Mouse (Mus musculus) frontal cortex, postnatal 10 days (tissue): ENCODE data around the gene Slc25a51.

Experiments used
- DNase-seq, 2 experiments: peaks; one replicate each; pipeline ENCODE4 v3.0.0; 2022; ENCODE audit warnings: low spot score in 2 of 2, mixed read lengths in 1 of 2

The Slc25a51 gene

GRCm38 (mm10) chr4:45408427-45409132 is at the start of gene Slc25a51:
TSS of gene Slc25a51 (minus strand) at chr4:45408766.
- peak; percentile 78 to 85 for DNase-seq

- DNase-seq: no peak
These were observed 49.0 kb upstream of the Slc25a51 start for GRCm38 (mm10) chr4:45457543-45457942.

- no peak for DNase-seq
These were observed 46.4 kb upstream of the Slc25a51 start for GRCm38 (mm10) chr4:45455001-45455400.

GRCm38 (mm10) chr4:45453271-45453851 is 44.8 kb upstream of the Slc25a51 start:
- DNase-seq: no peak

- no peak for DNase-seq
These were observed 44.1 kb upstream of the Slc25a51 start for GRCm38 (mm10) chr4:45452569-45453111.

- DNase-seq: no peak
These were observed 40.4 kb upstream of the Slc25a51 start for GRCm38 (mm10) chr4:45449012-45449411.

- no peak for DNase-seq
These were observed 39.9 kb upstream of the Slc25a51 start for GRCm38 (mm10) chr4:45448481-45448880.

- DNase-seq: no peak
These were observed 38.6 kb upstream of the Slc25a51 start for GRCm38 (mm10) chr4:45447196-45447595.

GRCm38 (mm10) chr4:45445235-45445634 is 36.7 kb upstream of the Slc25a51 start:
- no peak for DNase-seq

- no peak for DNase-seq
These were observed 36.2 kb upstream of the Slc25a51 start for GRCm38 (mm10) chr4:45444813-45445212.

GRCm38 (mm10) chr4:45443652-45444051 is 35.1 kb upstream of the Slc25a51 start:
- no peak for DNase-seq

GRCm38 (mm10) chr4:45442237-45442636 is 33.7 kb upstream of the Slc25a51 start:
- DNase-seq: no peak

GRCm38 (mm10) chr4:45441778-45442177 is 33.2 kb upstream of the Slc25a51 start:
- no peak for DNase-seq

- no peak for DNase-seq
These were observed 30.7 kb upstream of the Slc25a51 start for GRCm38 (mm10) chr4:45439281-45439680.

- no peak for DNase-seq
These were observed 28.4 kb upstream of the Slc25a51 start for GRCm38 (mm10) chr4:45437010-45437409.

GRCm38 (mm10) chr4:45436383-45436913 is 27.9 kb upstream of the Slc25a51 start:
- DNase-seq: no peak

- no peak for DNase-seq
These were observed 27.3 kb upstream of the Slc25a51 start for GRCm38 (mm10) chr4:45435899-45436298.

- no peak for DNase-seq
These were observed 26.1 kb upstream of the Slc25a51 start for GRCm38 (mm10) chr4:45434681-45435080.

GRCm38 (mm10) chr4:45434071-45434470 is 25.5 kb upstream of the Slc25a51 start:
- no peak for DNase-seq

- no peak for DNase-seq
These were observed 23.2 kb upstream of the Slc25a51 start for GRCm38 (mm10) chr4:45431806-45432205.

GRCm38 (mm10) chr4:45431316-45431715 is 22.8 kb upstream of the Slc25a51 start:
- no peak for DNase-seq

- no peak for DNase-seq
These were observed 20.9 kb upstream of the Slc25a51 start for GRCm38 (mm10) chr4:45429451-45429850.
